Mouse (Mus musculus) spleen, adult 12 weeks (tissue): Measurements from ENCODE around the gene Zfp488.

Experiments
- DNase-seq: peaks from one replicate; pipeline ENCODE4 v3.0.0; 2022; ENCODE audit warnings: low spot score

The Zfp488 gene

GRCm38 (mm10) chr14:33946125-33946524, 32.4 kb downstream of the Zfp488 start:
- DNase-seq, result no peak

- no peak for DNase-seq
These were observed 36.3 kb downstream of the Zfp488 start for GRCm38 (mm10) chr14:33942222-33942621.

GRCm38 (mm10) chr14:33940739-33941138, 37.8 kb downstream of the Zfp488 start, which contains the start of gene Gdf2:
Gene Gdf2 (plus strand): TSS chr14:33941039.
- no peak for DNase-seq

- no peak for DNase-seq
These were observed 39.4 kb downstream of the Zfp488 start for GRCm38 (mm10) chr14:33939117-33939516.

- no peak for DNase-seq
These were observed 44.7 kb downstream of the Zfp488 start for GRCm38 (mm10) chr14:33933778-33934317.

GRCm38 (mm10) chr14:33932935-33933703, 45.4 kb downstream of the Zfp488 start:
- DNase-seq, result no peak

- no peak for DNase-seq
These were observed 46.7 kb downstream of the Zfp488 start for GRCm38 (mm10) chr14:33931853-33932252.

- no peak for DNase-seq
These were observed 55.1 kb downstream of the Zfp488 start, which contains the start of gene Gdf10 for GRCm38 (mm10) chr14:33923168-33924070. Gene Gdf10 (plus strand): TSS chr14:33923587.

GRCm38 (mm10) chr14:33922771-33923167, 55.8 kb downstream of the Zfp488 start:
- no peak for DNase-seq

GRCm38 (mm10) chr14:33920727-33921559, 57.6 kb downstream of the Zfp488 start:
- DNase-seq, result no peak
